Mouse (Mus musculus) adipocyte (in vitro differentiated cells): ENCODE data around the gene Cacng5.
A peak's percentile ranks its signal among the peaks of the same experiment; 100 is the strongest.

Source experiments
- DNase-seq: peaks from one replicate; pipeline ENCODE4 v3.0.0-alpha.2; 2016; ENCODE audit warnings: low spot score

Cacng5 gene

DNA sequence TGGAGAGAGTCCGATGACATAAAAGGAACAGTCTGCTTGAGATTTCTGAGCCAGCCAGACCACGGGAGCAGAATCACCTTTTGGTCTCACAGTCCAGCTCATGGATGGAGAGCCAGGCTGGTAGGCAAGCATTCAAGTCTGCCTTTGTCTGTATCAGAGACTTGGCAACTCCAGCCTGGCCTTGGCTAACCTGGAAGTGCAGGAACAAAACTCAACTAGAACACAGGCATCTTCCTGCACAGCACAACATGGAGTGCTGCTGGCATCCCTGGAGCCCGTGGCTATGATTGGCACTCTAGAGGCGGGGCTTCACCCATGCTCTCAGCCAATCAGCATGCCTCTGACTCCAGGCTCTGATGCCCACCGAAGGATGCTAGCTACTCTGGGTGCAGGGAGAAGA is 38.0 kb downstream of the Cacng5 start:
- no peak for DNase-seq

DNA sequence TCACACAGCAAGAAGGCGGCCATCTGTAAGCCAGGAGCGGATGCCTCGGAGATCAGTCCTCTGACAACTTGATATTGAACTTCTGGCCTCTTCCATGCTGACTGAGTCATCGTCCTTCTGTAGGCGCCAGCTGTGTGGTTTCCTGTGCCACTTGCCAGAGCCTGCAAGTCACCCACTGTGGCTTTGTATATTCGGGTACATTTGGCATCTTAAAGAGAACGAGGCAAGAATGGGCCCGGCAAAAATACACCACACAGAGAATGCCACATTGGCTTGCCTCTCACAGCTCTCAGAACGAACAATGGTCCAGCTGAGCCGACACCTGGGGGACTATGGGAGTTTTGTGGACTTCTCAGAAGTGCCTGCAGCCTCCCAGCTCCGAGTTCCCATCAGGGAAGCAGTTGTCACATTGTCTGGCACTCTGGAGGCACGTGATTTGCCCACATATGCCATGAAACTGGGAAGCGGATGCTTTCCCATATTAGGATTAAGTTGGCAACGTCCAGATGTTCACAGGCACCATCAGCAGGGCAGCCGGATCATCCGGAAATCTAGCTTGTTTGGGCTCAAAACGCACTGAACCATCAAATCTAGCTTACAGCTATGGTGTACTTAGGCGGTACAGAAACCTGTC is 38.9 kb downstream of the Cacng5 start:
- no peak for DNase-seq

DNA sequence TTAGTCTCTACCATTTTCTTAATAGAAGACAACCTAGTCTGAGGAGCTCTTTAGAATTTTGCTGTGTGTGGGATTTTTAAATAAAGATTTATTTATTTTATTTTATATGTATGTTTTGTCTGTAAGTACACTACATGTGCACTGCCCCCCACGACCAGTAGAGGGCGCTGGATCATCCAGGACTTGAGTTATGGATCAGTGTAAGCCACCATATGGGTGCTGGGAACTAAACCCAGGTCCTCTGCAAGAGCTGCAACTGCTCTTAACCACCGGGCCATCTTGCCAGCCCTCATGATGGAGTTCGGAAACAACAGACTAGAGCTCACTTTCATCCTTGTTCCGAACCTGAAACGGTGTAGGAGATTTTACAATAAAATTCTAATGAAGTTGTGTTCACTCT is 42.1 kb downstream of the Cacng5 start:
- DNase-seq: no peak

DNA sequence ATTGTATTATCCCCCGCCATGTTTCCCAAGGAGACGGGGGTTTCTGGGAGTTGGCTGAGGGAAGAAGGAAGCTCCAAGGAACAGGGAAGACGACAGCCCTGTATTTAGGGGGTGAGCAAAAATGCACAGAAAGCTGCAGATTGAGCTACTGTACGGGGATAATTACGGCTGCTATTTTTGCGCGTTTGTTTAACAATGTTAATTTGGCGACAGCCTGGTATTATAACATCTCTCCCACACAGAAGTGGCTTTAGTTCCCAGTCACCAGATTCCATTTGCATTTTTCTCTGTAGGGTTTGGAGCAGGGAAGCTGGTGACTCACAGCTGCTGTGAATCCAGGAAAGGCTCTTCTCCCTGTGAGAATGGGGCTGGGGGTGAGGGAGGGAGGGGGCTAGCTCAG is 47.3 kb downstream of the Cacng5 start:
- no peak for DNase-seq

DNA sequence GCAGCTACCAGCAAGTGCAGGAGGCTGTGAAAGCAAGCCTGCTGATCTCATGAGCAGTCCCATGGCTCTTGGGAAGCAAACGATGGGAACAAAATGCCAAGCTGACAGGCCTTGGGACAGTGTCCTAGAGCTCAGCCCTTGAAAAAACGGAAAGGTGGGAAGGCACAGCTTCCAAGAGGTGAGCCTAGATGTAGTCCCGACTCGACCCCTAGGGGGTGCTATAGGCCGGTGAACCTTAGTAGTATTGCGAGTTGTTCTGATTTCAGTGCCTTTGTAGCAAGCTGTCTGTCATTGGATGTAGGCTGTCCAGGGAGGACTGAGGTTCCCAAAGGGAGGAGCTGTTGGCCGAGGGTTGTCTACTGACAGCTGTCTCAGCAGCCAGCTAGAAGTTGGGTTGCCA is 49.7 kb downstream of the Cacng5 start:
- peak; percentile 46 for DNase-seq

DNA sequence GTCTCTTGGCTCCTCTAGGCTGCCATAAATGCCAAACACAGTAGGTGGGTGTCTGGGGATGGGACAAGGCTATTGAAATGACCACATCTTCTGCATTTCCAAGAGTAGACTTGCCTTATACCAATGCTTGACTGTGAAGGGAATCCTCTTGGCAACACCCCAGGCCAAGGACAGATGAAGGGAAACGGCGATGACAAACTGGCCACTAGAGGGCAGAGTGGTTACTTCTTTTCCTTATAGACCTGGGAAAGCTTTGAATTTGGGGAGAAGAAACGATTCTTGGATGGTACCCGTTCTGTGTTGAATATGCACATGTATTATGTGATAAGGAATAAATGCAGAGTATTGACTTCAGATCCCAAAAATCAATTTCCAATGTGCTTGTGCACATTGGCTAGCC is 50.8 kb downstream of the Cacng5 start:
- DNase-seq: peak; percentile 86

DNA sequence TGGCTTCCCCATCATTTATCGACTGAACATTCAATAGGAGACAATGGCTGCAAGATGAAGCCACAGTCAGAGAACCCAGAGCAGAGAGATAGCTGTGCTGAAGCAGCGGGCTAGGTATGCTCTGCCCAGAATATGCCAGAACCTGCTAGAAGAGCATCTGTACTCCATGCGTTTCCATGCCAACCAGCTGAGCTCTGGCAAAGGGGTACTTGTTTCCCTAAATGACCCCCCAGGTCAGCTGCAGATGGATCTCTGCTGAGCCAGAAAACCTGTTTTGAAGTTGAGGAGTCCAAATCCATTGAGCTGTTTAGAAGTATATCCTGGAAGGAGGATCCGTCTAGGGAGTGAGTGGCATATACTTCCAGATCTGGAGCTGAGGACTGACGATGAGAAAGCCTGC is 53.1 kb downstream of the Cacng5 start:
- no peak for DNase-seq

DNA sequence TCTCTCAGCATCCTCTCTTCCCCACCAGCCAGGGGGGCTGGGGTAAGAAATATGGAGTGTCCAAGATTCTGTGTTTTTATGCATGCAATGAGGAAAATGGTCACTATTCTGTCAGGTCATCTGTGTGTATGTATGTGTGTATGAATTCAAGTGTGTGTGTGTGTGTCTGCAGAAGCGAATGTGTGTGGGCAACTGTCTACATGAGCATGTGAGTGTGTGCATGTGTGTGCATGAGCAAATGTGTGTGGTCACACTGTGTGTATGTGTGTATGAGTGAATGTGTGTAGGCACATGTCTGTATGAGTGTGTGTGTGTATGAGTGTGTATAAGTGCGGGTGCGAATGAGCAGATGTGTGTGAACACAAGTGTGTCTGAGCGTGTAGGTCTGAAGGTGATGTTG is 55.0 kb downstream of the Cacng5 start:
- DNase-seq: no peak

DNA sequence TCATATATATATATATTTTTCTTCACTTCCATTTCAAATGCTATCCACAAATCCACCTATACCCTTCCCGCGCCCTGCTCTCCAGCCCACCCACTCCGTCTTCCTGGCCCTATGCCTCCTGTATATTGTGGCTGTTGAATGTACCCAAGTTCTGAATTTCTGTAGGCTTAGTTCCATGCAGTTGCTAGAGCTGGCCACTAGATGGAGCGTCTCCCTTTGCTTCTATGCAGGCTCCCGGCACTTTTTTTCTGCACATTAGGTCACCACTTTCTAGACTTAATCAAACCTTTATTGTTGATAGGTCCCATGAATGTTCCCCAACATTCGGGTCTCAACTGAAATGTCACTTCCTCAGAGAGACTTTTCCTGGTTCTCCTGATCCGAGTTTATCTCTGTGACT is 55.6 kb downstream of the Cacng5 start:
- DNase-seq: peak; percentile 79

DNA sequence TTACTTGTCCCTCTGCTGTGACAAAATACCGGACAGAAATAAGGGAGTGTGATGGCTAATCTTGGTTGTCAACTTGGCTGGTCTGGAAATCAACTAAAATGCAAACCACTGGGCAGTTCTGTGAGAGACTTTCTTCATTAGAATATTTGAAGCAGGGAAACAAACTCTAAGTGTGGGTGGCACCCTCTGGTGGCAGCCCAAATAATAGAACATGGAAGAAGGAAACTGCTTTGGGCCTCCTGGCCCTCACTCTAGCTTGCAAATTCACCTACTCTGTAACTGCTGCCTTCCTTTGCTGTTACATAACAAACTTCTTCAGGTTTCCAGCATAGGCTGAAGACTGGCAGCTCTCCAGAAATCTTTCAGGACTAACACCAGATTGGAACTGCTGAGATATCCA is 61.8 kb downstream of the Cacng5 start:
- DNase-seq: peak; percentile 77

DNA sequence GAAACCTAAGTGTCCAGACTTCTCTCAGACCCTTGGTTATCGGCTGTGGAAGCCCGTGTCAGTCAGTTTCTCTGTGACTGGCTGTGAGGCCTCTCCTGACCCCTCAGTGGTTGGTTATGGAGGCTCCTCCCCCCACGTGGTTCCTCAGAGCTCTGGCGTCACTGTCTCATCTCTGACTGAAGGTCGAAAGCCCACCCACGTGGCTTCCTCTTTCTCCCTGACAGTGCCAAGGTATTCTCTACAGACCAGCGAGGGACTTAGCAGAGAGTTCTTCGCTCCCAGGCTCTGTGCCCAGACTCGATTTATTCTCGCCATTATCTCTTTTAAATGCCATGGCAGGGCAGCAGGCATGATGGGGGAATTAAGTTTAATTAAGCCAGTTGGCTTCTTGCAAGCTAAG is 65.2 kb downstream of the Cacng5 start:
- no peak for DNase-seq

DNA sequence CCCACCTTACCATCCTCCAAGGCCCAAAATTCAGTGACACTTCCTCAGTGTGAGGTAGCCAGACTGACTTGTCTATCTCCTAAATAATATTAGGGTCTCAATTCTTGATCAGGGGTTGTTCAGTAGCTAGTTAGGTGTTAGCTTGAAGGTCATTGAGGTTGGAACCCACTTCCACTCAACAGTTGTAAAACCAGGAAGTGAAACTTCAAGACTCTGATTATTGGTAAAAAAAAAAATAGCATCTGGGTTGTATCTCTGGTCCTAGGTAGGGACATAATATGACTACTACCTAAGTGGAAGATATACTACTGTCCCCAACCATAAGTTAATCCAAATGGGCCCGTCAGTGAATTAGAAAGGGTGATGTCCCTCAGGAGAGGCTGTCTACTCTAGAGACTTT is 70.7 kb downstream of the Cacng5 start:
- no peak for DNase-seq

DNA sequence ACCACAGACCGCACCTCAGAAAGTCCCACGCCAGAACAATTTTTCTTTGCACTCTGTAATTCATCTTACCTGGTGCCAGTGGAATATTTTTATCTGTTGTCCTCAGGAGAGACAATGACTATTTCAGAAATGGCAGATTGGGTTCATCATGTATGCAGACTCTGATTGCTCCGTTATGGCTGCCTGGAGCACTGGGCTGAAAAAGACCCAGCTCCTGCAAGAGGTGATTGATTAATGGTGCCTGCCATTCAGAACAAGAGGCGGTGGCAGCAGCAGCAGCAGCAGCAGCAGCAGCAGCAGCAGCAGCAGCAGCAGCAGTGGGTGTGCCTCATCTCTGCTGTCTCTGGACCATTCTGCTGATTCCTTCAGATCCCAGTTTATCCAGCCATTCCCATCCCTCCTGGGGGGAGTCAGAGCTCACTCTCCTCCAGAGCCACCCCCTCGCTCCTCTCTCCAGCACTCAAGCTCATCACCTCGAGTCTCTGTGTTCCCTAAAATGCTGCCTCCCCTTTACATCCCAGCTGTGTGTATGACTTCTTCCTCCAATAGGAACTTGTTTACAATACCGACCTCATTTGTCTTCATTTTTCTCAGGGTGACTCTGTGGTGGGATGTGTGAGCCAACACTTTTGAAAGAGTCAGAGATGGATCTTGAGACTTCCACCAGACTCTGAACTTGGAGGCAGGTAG is 81.4 kb downstream of the Cacng5 start:
- DNase-seq: no peak
